Mouse (Mus musculus) left cerebral cortex, postnatal 14 days (tissue): ENCODE measurements at regions not wholly inside any gene's neighbourhood (a gene's known extent, or its start where the extent isn't known, plus 50 kb on each side); places are given as distances from the start of the nearest gene placed in this dataset.

Experiments
- DNase-seq, 2 experiments: peaks; one replicate each; pipeline ENCODE4 v3.0.0; 2021 to 2022; ENCODE audit warnings: low spot score in 2 of 2, mixed read lengths in 1 of 2
- intact Hi-C: fragments of 180-260 bp; cut with DNase I; formaldehyde crosslinking; loops from one replicate; pipeline ENCODE4 v1.15.1; 2025

- intact Hi-C loops, result no loop called here
- DNase-seq, result peak in 1 of 2 experiments; percentile 4
Measured at GRCm38 (mm10) chr1:113767555-113767954, 1902.8 kb upstream of the Dsel start.
